Mouse (Mus musculus): ENCODE results near the gene Acbd6. TPM values are rescaled to one million over a fixed set of nuclear protein-coding genes. Genes with fewer than 3 reads are reported as not detected.

Acbd6 gene
- polyA plus RNA-seq, 1 experiment from 2014 or later = 58.7 TPM

- no peak overlapping the region for H3K4me2 ChIP-seq (ENCODE audit: low read depth, low read length)
- no peak overlapping the region for H3K4me3 ChIP-seq (ENCODE audit: low read length)
- H3K36me3 ChIP-seq (ENCODE audit: control insufficient read depth, insufficient read depth, low read length) = 0 out of 2 replicates have a peak, but pooled peaks cover 2% of the 10 kb centered on the region
- no peaks in the 10 kb centered on the region for H3K4me1 ChIP-seq (replicated peaks; ENCODE audit: control insufficient read depth, insufficient read depth, low read length)
- no peaks in the 10 kb centered on the region for H3K9me3 ChIP-seq (ENCODE audit: control insufficient read depth, low read length)
- H3K9ac ChIP-seq (ENCODE audit: low read length) = no peak overlapping the region
- H3K27ac ChIP-seq (ENCODE audit: low read length) = no peak overlapping the region
- ATAC-seq (ENCODE audit: low read depth) = no peak; the same call in 1 of the 2 replicates
- 18% methylated on average over 2 of the region's 2 CpGs for WGBS
- no peaks in the 10 kb centered on the region for H3K27me3 ChIP-seq (ENCODE audit: control insufficient read depth, insufficient read depth, low read depth, low read length)
Observed at GRCm38 (mm10) chr1:155576432-155576831, 18.5 kb downstream of the Acbd6 start.

- Histone ChIP-seq H3K9me3 (ENCODE audit: control insufficient read depth, low read length) (no peaks in the 10 kb centered on the region), H3K4me3 (ENCODE audit: low read length) (no peak overlapping the region), H3K9ac (ENCODE audit: low read length) (no peak overlapping the region), H3K4me2 (ENCODE audit: low read depth, low read length) (no peak overlapping the region), H3K27ac (ENCODE audit: low read length) (no peak overlapping the region), H3K27me3 (ENCODE audit: control insufficient read depth, insufficient read depth, low read depth, low read length) (no peaks in the 10 kb centered on the region), H3K4me1 (replicated peaks; ENCODE audit: control insufficient read depth, insufficient read depth, low read length) (no peaks in the 10 kb centered on the region), H3K36me3 (ENCODE audit: control insufficient read depth, insufficient read depth, low read length) (0 out of 2 replicates have a peak, but pooled peaks cover 2% of the 10 kb centered on the region)
- no peak for ATAC-seq (ENCODE audit: low read depth)
- 63% methylated on average over 2 of the region's 2 CpGs for WGBS
Observed at GRCm38 (mm10) chr1:155577316-155577715, 19.4 kb downstream of the Acbd6 start.

GRCm38 (mm10) chr1:155587961-155588360 is 30.0 kb downstream of the Acbd6 start:
- no peak for ATAC-seq (ENCODE audit: low read depth)

GRCm38 (mm10) chr1:155594141-155594540 is 36.2 kb downstream of the Acbd6 start:
- no peak overlapping the region for H3K4me2 ChIP-seq (ENCODE audit: low read depth, low read length)
- ATAC-seq (ENCODE audit: low read depth) = no peak
- 24% methylated on average over 1 of the region's 1 CpGs for WGBS
- H3K4me1 ChIP-seq (replicated peaks; ENCODE audit: control insufficient read depth, insufficient read depth, low read length) = no peaks in the 10 kb centered on the region
- no peak overlapping the region for H3K27ac ChIP-seq (ENCODE audit: low read length)
- H3K36me3 ChIP-seq (ENCODE audit: control insufficient read depth, insufficient read depth, low read length) = no peaks in the 10 kb centered on the region
- no peaks in the 10 kb centered on the region for H3K9me3 ChIP-seq (ENCODE audit: control insufficient read depth, low read length)
- no peak overlapping the region for H3K4me3 ChIP-seq (ENCODE audit: low read length)
- H3K27me3 ChIP-seq (ENCODE audit: control insufficient read depth, insufficient read depth, low read depth, low read length) = no peaks in the 10 kb centered on the region
- H3K9ac ChIP-seq (ENCODE audit: low read length) = no peak overlapping the region

More at GRCm38 (mm10) chr1:155587961-155588360, 30.0 kb downstream of the Acbd6 start:
- Histone ChIP-seq H3K9ac (ENCODE audit: low read length) (no peak overlapping the region), H3K4me1 (replicated peaks; ENCODE audit: control insufficient read depth, insufficient read depth, low read length) (no peaks in the 10 kb centered on the region), H3K27me3 (ENCODE audit: control insufficient read depth, insufficient read depth, low read depth, low read length) (no peaks in the 10 kb centered on the region), H3K36me3 (ENCODE audit: control insufficient read depth, insufficient read depth, low read length) (no peaks in the 10 kb centered on the region), H3K9me3 (ENCODE audit: control insufficient read depth, low read length) (no peaks in the 10 kb centered on the region), H3K4me2 (ENCODE audit: low read depth, low read length) (no peak overlapping the region), H3K4me3 (ENCODE audit: low read length) (no peak overlapping the region), H3K27ac (ENCODE audit: low read length) (no peak overlapping the region)
- WGBS = 72% methylated on average over 2 of the region's 2 CpGs

- no peaks in the 10 kb centered on the region for H3K27me3 ChIP-seq (ENCODE audit: control insufficient read depth, insufficient read depth, low read depth, low read length)
- no peak overlapping the region for H3K4me2 ChIP-seq (ENCODE audit: low read depth, low read length)
- H3K4me3 ChIP-seq (ENCODE audit: low read length) = no peak overlapping the region
- WGBS = 87% methylated on average over 3 of the region's 3 CpGs
- H3K4me1 ChIP-seq (replicated peaks; ENCODE audit: control insufficient read depth, insufficient read depth, low read length) = no peaks in the 10 kb centered on the region
- no peaks in the 10 kb centered on the region for H3K36me3 ChIP-seq (ENCODE audit: control insufficient read depth, insufficient read depth, low read length)
- H3K9ac ChIP-seq (ENCODE audit: low read length) = no peak overlapping the region
- ATAC-seq (ENCODE audit: low read depth) = no peak
- H3K27ac ChIP-seq (ENCODE audit: low read length) = no peak overlapping the region
- no peaks in the 10 kb centered on the region for H3K9me3 ChIP-seq (ENCODE audit: control insufficient read depth, low read length)
Observed at GRCm38 (mm10) chr1:155596576-155596975, 38.7 kb downstream of the Acbd6 start.

- H3K27me3 ChIP-seq (ENCODE audit: control insufficient read depth, insufficient read depth, low read depth, low read length) = no peaks in the 10 kb centered on the region
- H3K27ac ChIP-seq (ENCODE audit: low read length) = no peak overlapping the region
- no peak for ATAC-seq (ENCODE audit: low read depth)
- no peak overlapping the region for H3K9ac ChIP-seq (ENCODE audit: low read length)
- no peaks in the 10 kb centered on the region for H3K9me3 ChIP-seq (ENCODE audit: control insufficient read depth, low read length)
- 43% methylated on average over 1 of the region's 1 CpGs for WGBS
- no peak overlapping the region for H3K4me3 ChIP-seq (ENCODE audit: low read length)
- no peak overlapping the region for H3K4me2 ChIP-seq (ENCODE audit: low read depth, low read length)
- no peaks in the 10 kb centered on the region for H3K36me3 ChIP-seq (ENCODE audit: control insufficient read depth, insufficient read depth, low read length)
- H3K4me1 ChIP-seq (replicated peaks; ENCODE audit: control insufficient read depth, insufficient read depth, low read length) = no peaks in the 10 kb centered on the region
Observed at GRCm38 (mm10) chr1:155604706-155605105, 46.8 kb downstream of the Acbd6 start.

GRCm38 (mm10) chr1:155605391-155606155 is 47.7 kb downstream of the Acbd6 start:
- no peak overlapping the region for H3K4me2 ChIP-seq (ENCODE audit: low read depth, low read length)
- H3K36me3 ChIP-seq (ENCODE audit: control insufficient read depth, insufficient read depth, low read length) = no peaks in the 10 kb centered on the region
- no peak overlapping the region for H3K27ac ChIP-seq (ENCODE audit: low read length)
- ATAC-seq (ENCODE audit: low read depth) = no peak
- no peaks in the 10 kb centered on the region for H3K27me3 ChIP-seq (ENCODE audit: control insufficient read depth, insufficient read depth, low read depth, low read length)
- no peaks in the 10 kb centered on the region for H3K9me3 ChIP-seq (ENCODE audit: control insufficient read depth, low read length)
- H3K9ac ChIP-seq (ENCODE audit: low read length) = no peak overlapping the region
- H3K4me3 ChIP-seq (ENCODE audit: low read length) = no peak overlapping the region
- H3K4me1 ChIP-seq (replicated peaks; ENCODE audit: control insufficient read depth, insufficient read depth, low read length) = no peaks in the 10 kb centered on the region
- WGBS = 52% methylated on average over 11 of the region's 11 CpGs

GRCm38 (mm10) chr1:155606156-155606531 is 48.2 kb downstream of the Acbd6 start:
- H3K9ac ChIP-seq (ENCODE audit: low read length) = no peak overlapping the region
- no peak overlapping the region for H3K4me3 ChIP-seq (ENCODE audit: low read length)
- no peak overlapping the region for H3K4me2 ChIP-seq (ENCODE audit: low read depth, low read length)
- 75% methylated on average over 8 of the region's 8 CpGs for WGBS
- H3K9me3 ChIP-seq (ENCODE audit: control insufficient read depth, low read length) = no peaks in the 10 kb centered on the region
- no peak for ATAC-seq (ENCODE audit: low read depth)
- H3K4me1 ChIP-seq (replicated peaks; ENCODE audit: control insufficient read depth, insufficient read depth, low read length) = no peaks in the 10 kb centered on the region
- H3K36me3 ChIP-seq (ENCODE audit: control insufficient read depth, insufficient read depth, low read length) = no peaks in the 10 kb centered on the region
- no peak overlapping the region for H3K27ac ChIP-seq (ENCODE audit: low read length)
- no peaks in the 10 kb centered on the region for H3K27me3 ChIP-seq (ENCODE audit: control insufficient read depth, insufficient read depth, low read depth, low read length)

- Histone ChIP-seq H3K4me2 (ENCODE audit: low read depth, low read length) (no peak overlapping the region), H3K9ac (ENCODE audit: low read length) (no peak overlapping the region), H3K36me3 (ENCODE audit: control insufficient read depth, insufficient read depth, low read length) (no peaks in the 10 kb centered on the region), H3K27me3 (ENCODE audit: control insufficient read depth, insufficient read depth, low read depth, low read length) (no peaks in the 10 kb centered on the region), H3K9me3 (ENCODE audit: control insufficient read depth, low read length) (no peaks in the 10 kb centered on the region), H3K4me3 (ENCODE audit: low read length) (no peak overlapping the region), H3K27ac (ENCODE audit: low read length) (no peak overlapping the region), H3K4me1 (replicated peaks; ENCODE audit: control insufficient read depth, insufficient read depth, low read length) (no peaks in the 10 kb centered on the region)
- WGBS = 45% methylated on average over 4 of the region's 4 CpGs
- no peak for ATAC-seq (ENCODE audit: low read depth)
Observed at GRCm38 (mm10) chr1:155608524-155608923, 50.6 kb downstream of the Acbd6 start.
